Mouse (Mus musculus) ovary, postnatal 36 days (tissue): Measurements from ENCODE around the gene Cdkl3.

Experiments used
- DNase-seq: peaks from one replicate; pipeline ENCODE4 v3.0.0; 2022; ENCODE audit warnings: low spot score, mixed read lengths

The Cdkl3 gene

GRCm38 (mm10) chr11:52122045-52122444, 118.0 kb downstream of the Cdkl3 start:
- no peak for DNase-seq

DNA sequence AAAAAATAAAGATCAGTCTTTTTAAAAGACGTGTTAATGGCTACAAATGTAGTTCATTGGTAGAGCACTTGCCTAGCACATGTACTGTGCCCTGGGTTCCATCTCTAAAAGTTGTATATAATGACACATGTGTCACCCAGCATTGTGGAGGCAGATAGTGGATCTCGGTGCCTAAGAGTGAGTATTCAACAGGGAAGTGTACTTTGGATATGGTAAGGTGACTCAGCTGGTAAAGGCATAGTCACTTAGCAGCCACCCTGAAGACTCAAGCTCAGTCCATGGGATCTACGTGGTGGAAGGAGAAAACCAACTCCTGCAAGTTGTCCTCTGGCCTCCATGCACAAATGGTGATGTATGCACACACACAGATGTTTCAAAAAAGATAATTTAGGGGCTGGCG, 120.4 kb downstream of the Cdkl3 start:
- DNase-seq, result no peak

GRCm38 (mm10) chr11:52127169-52127568, 123.1 kb downstream of the Cdkl3 start:
- DNase-seq, result no peak

DNA sequence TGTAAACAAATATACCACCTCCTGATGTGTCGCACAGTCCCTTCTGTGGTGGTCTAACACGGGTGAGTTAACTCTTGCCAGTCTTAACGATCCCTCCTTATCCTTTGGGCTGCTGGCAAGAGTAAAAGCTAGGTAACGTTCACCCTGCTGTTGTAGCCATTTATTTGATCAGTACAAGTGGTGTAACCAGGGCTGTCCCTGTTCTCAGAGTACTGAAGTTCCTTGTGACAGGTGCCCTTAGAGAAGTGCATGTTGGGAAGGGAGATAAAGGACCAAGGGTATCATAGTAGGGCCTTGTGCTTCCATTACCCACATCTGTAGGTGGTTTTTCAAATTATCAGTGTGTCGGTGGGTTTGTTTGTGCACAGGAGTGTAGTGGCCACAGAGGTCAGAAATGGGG, 123.7 kb downstream of the Cdkl3 start:
- no peak for DNase-seq

GRCm38 (mm10) chr11:52128316-52129061, 124.5 kb downstream of the Cdkl3 start:
- DNase-seq, result no peak

GRCm38 (mm10) chr11:52129171-52129570, 125.2 kb downstream of the Cdkl3 start:
- DNase-seq, result no peak

DNA sequence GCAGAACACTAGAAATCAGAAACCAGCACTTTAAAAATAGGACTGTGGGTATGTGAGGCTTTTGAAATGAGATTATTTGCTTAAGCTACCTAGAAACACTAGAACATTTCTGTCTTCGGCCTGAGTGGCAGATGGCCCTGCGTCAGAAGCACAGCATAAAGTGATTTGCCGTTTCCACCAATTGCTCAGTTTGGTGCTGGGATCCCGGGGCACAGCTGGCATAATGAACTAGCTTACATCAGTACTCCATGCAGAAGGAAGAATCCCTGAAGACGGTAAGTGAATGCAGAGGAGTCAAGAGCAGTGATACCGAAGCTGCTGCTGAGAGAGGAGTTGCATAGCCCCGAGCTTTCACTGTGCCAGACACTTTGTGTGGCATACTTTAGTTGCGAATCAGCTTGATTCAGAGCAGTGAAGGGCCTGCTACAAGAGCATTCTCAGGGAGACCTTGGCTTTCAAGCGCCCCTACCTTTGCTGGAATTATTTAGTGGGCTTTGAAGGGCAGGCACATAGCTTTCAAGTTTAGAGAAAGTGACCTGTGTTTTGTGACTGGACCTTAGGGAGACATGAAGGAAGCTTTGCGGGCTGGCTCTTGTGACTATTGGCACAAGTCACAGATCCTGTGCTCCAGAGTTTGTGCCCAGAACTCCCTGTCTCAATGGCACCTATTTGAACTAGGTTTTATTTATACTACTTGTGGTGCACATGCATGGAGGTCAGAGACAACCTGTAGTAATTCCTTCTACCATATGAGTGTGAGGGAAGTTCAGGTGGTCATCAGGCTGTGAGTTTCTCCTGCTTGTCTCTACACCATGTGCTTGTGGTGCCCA, 125.8 kb downstream of the Cdkl3 start:
- no peak for DNase-seq

DNA sequence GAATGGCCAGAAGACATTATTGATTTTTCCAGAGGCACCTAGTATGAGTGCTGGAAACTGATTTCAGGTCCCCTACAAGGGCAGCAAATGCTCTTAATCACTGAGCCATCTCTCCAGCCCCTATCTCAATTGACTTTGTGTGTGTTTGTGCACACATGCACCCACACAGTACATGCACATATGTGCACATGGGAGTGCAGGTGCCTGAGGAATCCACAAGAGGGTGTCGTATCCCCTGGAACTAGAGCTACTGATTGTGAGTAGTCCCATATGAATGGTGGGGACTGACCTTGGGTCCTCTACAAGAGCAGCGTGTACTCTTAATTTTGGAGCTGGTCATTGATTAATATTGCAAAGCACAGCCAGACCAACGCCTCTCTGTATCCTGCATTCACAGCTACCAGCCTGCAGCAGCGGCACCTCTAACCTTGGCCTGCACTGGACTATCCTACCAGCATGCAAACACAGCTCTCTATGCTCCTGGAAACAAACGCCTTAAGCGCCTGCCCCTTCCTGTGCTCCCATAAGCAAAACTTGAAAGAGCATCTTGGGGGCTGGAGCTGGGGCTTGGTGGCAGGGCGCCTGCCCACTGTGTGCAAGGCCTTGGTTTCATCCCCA, 126.5 kb downstream of the Cdkl3 start:
- no peak for DNase-seq
